Mouse (Mus musculus) testis, adult 2 months (tissue): ENCODE results near the gene Tspan18.

ENCODE experiments used
- CTCF ChIP-seq: fragments of 200-500 bp; IDR thresholded peaks from 2 replicates; pipeline ENCODE4 v1.5.1; 2012; ENCODE audit warnings: low read depth, mild to moderate bottlenecking, inconsistent platforms, low read length, moderate library complexity; ENCODE audit not compliant: control insufficient read depth, insufficient read depth, insufficient replicate concordance
- POLR2A ChIP-seq: fragments of 200-500 bp; IDR thresholded peaks from 2 replicates; pipeline ENCODE4 v1.6.1; 2012; ENCODE audit warnings: low read depth, mild to moderate bottlenecking, inconsistent platforms, low read length, moderate library complexity; ENCODE audit not compliant: control insufficient read depth

DNA sequence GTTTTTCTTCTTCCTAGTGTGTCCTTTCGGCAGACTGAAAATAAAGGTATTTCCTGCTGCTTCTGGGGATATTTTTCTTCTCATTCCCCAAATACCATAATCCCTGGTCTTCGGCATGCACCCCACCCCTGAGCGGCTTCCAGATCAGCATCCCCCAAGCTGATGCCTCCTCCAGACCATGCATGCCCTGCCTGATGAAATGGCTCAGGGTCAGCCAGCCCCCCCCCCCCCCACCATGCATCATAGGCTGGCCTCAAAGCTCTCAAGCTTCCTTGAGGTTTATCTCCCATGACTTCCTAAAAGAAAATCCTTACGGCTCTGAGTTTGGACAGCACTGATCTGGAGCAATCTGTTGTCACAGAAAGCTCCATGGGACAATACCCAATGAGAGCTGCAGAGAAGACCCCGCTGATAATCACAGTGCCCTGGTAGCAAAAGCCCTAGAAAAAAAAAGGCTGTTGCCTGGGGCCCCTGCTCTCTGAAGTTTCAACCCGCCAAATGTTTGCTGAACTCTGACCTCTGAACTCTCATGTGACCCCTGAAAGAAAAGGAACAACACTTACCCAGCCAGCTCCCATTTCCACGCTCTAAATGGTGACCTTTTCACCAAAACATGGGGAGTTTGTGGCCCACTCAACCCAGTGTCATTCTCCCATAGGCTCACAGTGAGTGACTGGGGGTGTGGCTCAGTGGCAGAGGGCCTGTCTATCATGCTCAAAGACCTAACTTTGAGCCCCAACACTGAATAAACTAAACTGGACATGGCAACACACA lies 43.8 kb downstream of the Tspan18 start:
- TF ChIP-seq POLR2A, result no peak
- TF ChIP-seq CTCF, result no peak
